9 mouse cellular contexts compared by ENCODE assay signal in the genomic region with DNA sequence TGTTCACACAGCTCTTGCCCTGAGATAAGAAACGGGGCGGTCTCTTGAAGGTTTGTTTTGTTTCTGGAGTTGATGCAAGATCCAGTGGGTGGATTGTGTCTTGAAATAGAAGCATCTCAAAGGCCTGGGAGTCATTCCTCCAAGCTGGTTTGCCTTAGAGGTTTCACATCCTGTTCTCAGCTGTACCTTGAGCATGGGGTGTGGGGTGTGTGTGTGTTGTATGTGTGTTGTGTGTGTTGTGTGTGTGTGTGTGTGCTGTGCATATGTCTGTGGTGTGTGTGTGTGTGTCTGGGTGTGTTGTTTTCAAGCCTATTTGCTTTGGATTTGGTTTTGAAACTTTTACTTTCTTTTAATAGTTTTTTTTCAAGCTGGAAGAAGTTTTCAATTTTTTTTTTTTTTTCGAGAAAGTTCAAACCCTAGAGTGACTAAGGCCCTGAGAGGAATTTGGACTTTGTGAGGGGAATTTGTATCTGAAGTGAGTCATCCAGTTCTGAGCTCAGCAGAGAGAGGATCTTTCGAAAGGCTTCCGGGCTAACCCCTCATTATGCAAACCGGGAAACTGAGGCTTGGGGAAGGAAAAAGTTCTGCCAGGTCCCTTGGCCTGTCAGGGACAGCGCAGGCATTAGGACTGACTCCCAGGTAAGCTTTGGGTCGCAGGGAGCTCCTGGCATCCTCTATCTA. TPM values are rescaled to one million over a fixed set of nuclear protein-coding genes. Genes with fewer than 3 reads are reported as not detected.
DNase-seq lines count a peak whose midpoint lies in the region; ATAC-seq and TF ChIP-seq lines count a peak whose summit lies in the region.
"Had no signal": no experiment of that assay in that cellular context is flagged by ENCODE, and none has a peak within 500 bp of the region (broad histone marks: within the 10 kb centered on the region; RNA-seq: fewer than 3 reads in every experiment).

No protein-coding gene starts in this region.

- no peaks in the 10 kb centered on the region for H3K27me3 ChIP-seq in lung, embryonic 16.5 days (ENCODE audit: control insufficient read depth, insufficient read depth, low read depth, low read length)
- 0 out of 2 replicates have a peak, but pooled peaks cover 4% of the 10 kb centered on the region for H3K27me3 ChIP-seq in heart, embryonic 13.5 days (replicated peaks)

- WGBS in lung, embryonic 16.5 days: 41% methylated on average over 8 of the region's 8 CpGs
- WGBS in lung, adult 2 months: 43% methylated on average over 8 of the region's 8 CpGs
- 37% methylated on average over 8 of the region's 8 CpGs for WGBS in heart, embryonic 13.5 days

- ATAC-seq in lung, embryonic 16.5 days (ENCODE audit: low read depth): peak; percentile 24; the same call in 1 of the 2 replicates
- no peak for ATAC-seq in heart, embryonic 13.5 days (ENCODE audit: extremely low read depth, insufficient number of reproducible peaks, low FRiP score, low TSS enrichment)
- ATAC-seq in monocyte, adult 5-6 weeks (replicated peaks; ENCODE audit: insufficient number of reproducible peaks, low FRiP score, low TSS enrichment, poor library complexity, severe bottlenecking): peak; percentile 79
- ATAC-seq: activated CD4-positive, CD25-positive, alpha-beta regulatory T cell, adult 4 months had no signal

- no peak overlapping the region for H3K9ac ChIP-seq in lung, embryonic 16.5 days (ENCODE audit: low read length)
- H3K9ac ChIP-seq in heart, embryonic 13.5 days: peak overlapping the region; percentile 50

- no peak for TF ChIP-seq POLR2A in lung, adult 2 months (IDR thresholded peaks at IDR 0.05; ENCODE audit: borderline replicate concordance, extremely low read depth, low read depth, low read length)

- no peak overlapping the region for H3K4me2 ChIP-seq in lung, embryonic 16.5 days (ENCODE audit: low read depth, low read length)
- H3K4me2 ChIP-seq in heart, embryonic 13.5 days: no peak overlapping the region

- H3K27ac ChIP-seq in lung, embryonic 16.5 days (ENCODE audit: low read length): peak overlapping the region; percentile 47; the same call in 1 of the 2 replicates
- H3K27ac ChIP-seq in heart, embryonic 13.5 days (replicated peaks): peak overlapping the region; percentile 66

- no peak for TF ChIP-seq CTCF in lung, adult 2 months (IDR thresholded peaks at IDR 0.05; ENCODE audit: insufficient read depth, low read length)

- H3K4me3 ChIP-seq in lung, embryonic 16.5 days (ENCODE audit: low read length): no peak overlapping the region
- no peak overlapping the region for H3K4me3 ChIP-seq in lung, adult 2 months (replicated peaks; ENCODE audit: extremely low read depth, low read depth, low read length)
- no peak overlapping the region for H3K4me3 ChIP-seq in heart, embryonic 13.5 days

- peaks cover 14% of the 10 kb centered on the region for H3K4me1 ChIP-seq in lung, embryonic 16.5 days (replicated peaks; ENCODE audit: control insufficient read depth, insufficient read depth, low read length)
- peaks cover 6% of the 10 kb centered on the region for H3K4me1 ChIP-seq in lung, adult 2 months (ENCODE audit: control insufficient read depth, insufficient read depth, low read length)
- H3K4me1 ChIP-seq in heart, embryonic 13.5 days: peaks cover 50% of the 10 kb centered on the region

- no peaks in the 10 kb centered on the region for H3K36me3 ChIP-seq in lung, embryonic 16.5 days (ENCODE audit: control insufficient read depth, insufficient read depth, low read length)
- H3K36me3 ChIP-seq in heart, embryonic 13.5 days: no peaks in the 10 kb centered on the region

- DNase-seq in lung, adult 2 months: no peak
- peak; percentile 15 for DNase-seq in T-cell, adult 2 months (ENCODE audit: low spot score)
- DNase-seq in right cerebral cortex, adult 18-20 months: no peak
- DNase-seq in frontal cortex, postnatal 25 days (ENCODE audit: low spot score in 2 of 2): no peak
- no peak for DNase-seq in neural tube, embryonic 10.5 days (ENCODE audit: extremely low spot score, low spot score)

- H3K9me3 ChIP-seq in lung, embryonic 16.5 days (ENCODE audit: control insufficient read depth, low read length): no peaks in the 10 kb centered on the region
- no peaks in the 10 kb centered on the region for H3K9me3 ChIP-seq in heart, embryonic 13.5 days

RNA-seq across cellular contexts. Expression of a gene that starts 20.0 kb away (rescaled TPM):
- 560 and 561 TPM in 2 replicates for polyA plus RNA-seq in lung, embryonic 16.5 days (2015; fragmentation: Nextera tagmentation; extraction: Ambion mirVana)
- 390 and 505 TPM in 2 replicates for polyA plus RNA-seq in lung, adult 2 months (2012; rRNA removed)
- polyA plus RNA-seq in heart, embryonic 13.5 days (2015; fragmentation: Nextera tagmentation; extraction: Ambion mirVana): 288 and 305 TPM in 2 replicates
- 4.9 to 16.7 TPM (median 8.5 TPM) in 3 replicates for total RNA-seq in monocyte, adult 5-6 weeks (2017)

RNA-seq across cellular contexts. Expression of a gene that starts 48.9 kb away (rescaled TPM):
- 18.4 and 18.8 TPM in 2 replicates for polyA plus RNA-seq in lung, embryonic 16.5 days (2015; fragmentation: Nextera tagmentation; extraction: Ambion mirVana)
- polyA plus RNA-seq in lung, adult 2 months (2012; rRNA removed): 8.9 and 11.2 TPM in 2 replicates
- polyA plus RNA-seq in heart, embryonic 13.5 days (2015; fragmentation: Nextera tagmentation; extraction: Ambion mirVana): 6.2 and 6.6 TPM in 2 replicates
- 18.1 to 19.7 TPM (median 18.4 TPM) in 3 replicates for total RNA-seq in monocyte, adult 5-6 weeks (2017)
